Mouse (Mus musculus): Measurements from ENCODE around the gene Cxxc4.

DNA sequence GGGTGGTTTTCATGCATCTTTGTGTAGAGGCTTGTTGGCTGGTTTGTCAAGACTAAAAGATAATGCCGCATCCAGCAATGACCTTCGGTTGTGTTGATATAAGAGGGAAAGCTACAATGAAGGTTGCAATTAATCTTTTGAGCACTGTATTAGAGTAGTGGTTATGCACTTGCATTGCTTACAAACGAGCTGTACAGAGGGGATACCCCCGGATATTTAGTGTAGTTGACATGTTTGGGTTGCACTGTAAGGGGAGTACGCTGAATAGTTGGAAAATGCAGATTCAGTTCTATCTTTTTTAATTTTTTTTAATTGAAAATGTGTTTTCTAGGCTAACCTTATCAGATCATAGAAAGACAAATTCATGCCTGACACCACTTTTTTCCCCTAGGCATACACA, 22.4 kb downstream of the Cxxc4 start:
- TF ChIP-seq CTCF (conservative IDR thresholded peaks at IDR 0.05; ENCODE audit: insufficient read depth, insufficient read length, low read depth, low read length) (no peak), POLR2A (IDR thresholded peaks at IDR 0.05; ENCODE audit: low read depth, low read length) (no peak)

Data from kidney, adult 2 months (tissue).